ENCODE assay signal across 25 mouse cellular contexts in genomic region chr1:192312998-192313397, GRCm38 (mm10).
DNase-seq lines count a peak whose midpoint lies in the region; ATAC-seq and TF ChIP-seq lines count a peak whose summit lies in the region.
"Had no signal": no experiment of that assay in that cellular context is flagged by ENCODE, and none has a peak within 500 bp of the region (broad histone marks: within the 10 kb centered on the region; RNA-seq: fewer than 3 reads in every experiment).

No protein-coding gene starts in this region.

- 52% methylated on average over 4 of the region's 4 CpGs for WGBS in kidney, embryonic 16.5 days
- WGBS in lung, embryonic 16.5 days: 61% methylated on average over 4 of the region's 4 CpGs
- 49% methylated on average over 4 of the region's 4 CpGs for WGBS in limb, embryonic 13.5 days

- no peak overlapping the region for H3K4me3 ChIP-seq in kidney, embryonic 16.5 days (ENCODE audit: low read length)
- H3K4me3 ChIP-seq in lung, embryonic 16.5 days (ENCODE audit: low read length): no peak overlapping the region
- H3K4me3 ChIP-seq in MEL (ENCODE audit: control insufficient read depth in 1 of 2, insufficient read depth in 1 of 2, low read depth in 2 of 2, low read length in 2 of 2): peak overlapping the region; percentile 57 to 65
- H3K4me3 ChIP-seq in limb, embryonic 13.5 days: no peak overlapping the region
- H3K4me3 ChIP-seq: forebrain, embryonic 10.5 days; heart, adult 2 months; hindbrain, embryonic 12.5 days; kidney, embryonic 15.5 days; liver, embryonic 13.5 days had no signal

- TF ChIP-seq CTCF in MEL (IDR thresholded peaks at IDR 0.05 in 2 of 3, conservative IDR thresholded peaks at IDR 0.05 in 1 of 3; ENCODE audit: control insufficient read depth in 1 of 3, insufficient read depth in 1 of 3, low read depth in 2 of 3, low read length in 3 of 3, poor library complexity in 1 of 3, severe bottlenecking in 1 of 3): no peak

- H3K4me1 ChIP-seq in kidney, embryonic 16.5 days (ENCODE audit: insufficient read depth, low read length): peaks cover 4% of the 10 kb centered on the region; the same call in 1 of the 2 replicates
- peaks cover 19% of the 10 kb centered on the region for H3K4me1 ChIP-seq in lung, embryonic 16.5 days (replicated peaks; ENCODE audit: control insufficient read depth, insufficient read depth, low read length)
- H3K4me1 ChIP-seq in MEL (ENCODE audit: control insufficient read depth in 1 of 2, insufficient read depth in 2 of 2, low read length in 2 of 2): peaks cover 5 to 24% of the 10 kb centered on the region in 2 experiments
- H3K4me1 ChIP-seq in limb, embryonic 13.5 days: peaks cover 22% of the 10 kb centered on the region

- H3K9ac ChIP-seq in kidney, embryonic 16.5 days (replicated peaks; ENCODE audit: low read length): no peak overlapping the region
- no peak overlapping the region for H3K9ac ChIP-seq in lung, embryonic 16.5 days (ENCODE audit: low read length)
- peak overlapping the region; percentile 91 for H3K9ac ChIP-seq in MEL (ENCODE audit: control insufficient read depth, low read depth, low read length, poor library complexity, severe bottlenecking)
- H3K9ac ChIP-seq in limb, embryonic 13.5 days: no peak overlapping the region
- H3K9ac ChIP-seq: hindbrain, embryonic 12.5 days; kidney, embryonic 15.5 days; liver, embryonic 13.5 days had no signal

- H3K79me2 ChIP-seq in MEL (ENCODE audit: control insufficient read depth, insufficient read depth, low read length, poor library complexity): no peaks in the 10 kb centered on the region; the same call in 1 of the 2 replicates

- no peak for TF ChIP-seq RAD21 in MEL (IDR thresholded peaks at IDR 0.05; ENCODE audit: low read depth, low read length)

- H3K27ac ChIP-seq in kidney, embryonic 16.5 days (ENCODE audit: low read length): peak overlapping the region; percentile 49; the same call in 1 of the 2 replicates
- peak overlapping the region; percentile 21; the same call in 1 of the 2 replicates for H3K27ac ChIP-seq in lung, embryonic 16.5 days (ENCODE audit: low read length)
- H3K27ac ChIP-seq in MEL (ENCODE audit: control insufficient read depth, low read depth, low read length): peak overlapping the region; percentile 100
- H3K27ac ChIP-seq in limb, embryonic 13.5 days: no peak overlapping the region
- H3K27ac ChIP-seq: heart, adult 2 months; hindbrain, embryonic 12.5 days; stomach, postnatal 0 days had no signal

- H3K9me3 ChIP-seq in kidney, embryonic 16.5 days (ENCODE audit: low read length): no peaks in the 10 kb centered on the region
- H3K9me3 ChIP-seq in lung, embryonic 16.5 days (ENCODE audit: control insufficient read depth, low read length): no peaks in the 10 kb centered on the region
- no peaks in the 10 kb centered on the region for H3K9me3 ChIP-seq in MEL (replicated peaks; ENCODE audit: insufficient read depth, low read length)
- H3K9me3 ChIP-seq in limb, embryonic 13.5 days: no peaks in the 10 kb centered on the region
- H3K9me3 ChIP-seq: forebrain, embryonic 10.5 days; kidney, embryonic 15.5 days; liver, embryonic 13.5 days had no signal

- no peaks in the 10 kb centered on the region for H3K27me3 ChIP-seq in kidney, embryonic 16.5 days (ENCODE audit: insufficient read depth, low read length)
- no peaks in the 10 kb centered on the region for H3K27me3 ChIP-seq in lung, embryonic 16.5 days (ENCODE audit: control insufficient read depth, insufficient read depth, low read depth, low read length)
- no peaks in the 10 kb centered on the region for H3K27me3 ChIP-seq in MEL (ENCODE audit: control insufficient read depth in 1 of 2, insufficient read depth in 2 of 2, low read length in 2 of 2)
- H3K27me3 ChIP-seq in limb, embryonic 13.5 days: no peaks in the 10 kb centered on the region
- H3K27me3 ChIP-seq: hindbrain, embryonic 12.5 days; kidney, embryonic 15.5 days; liver, embryonic 13.5 days; Patski had no signal

- no peak for DNase-seq in kidney, adult 8-10 months
- no peak for DNase-seq in lung, postnatal 36 days
- DNase-seq in MEL (ENCODE audit: low read depth, low spot score): peak; percentile 50
- no peak for DNase-seq in retina, embryonic 14.5 days (ENCODE audit: low spot score)
- DNase-seq in gastrocnemius, postnatal 25 days: no peak
- DNase-seq: adrenal gland, postnatal 36 days; cerebellum, adult 11-12 months; cerebellum, postnatal 25 days; gastrocnemius, postnatal 14 days; heart, adult 2 months; kidney, postnatal 4 days; liver, embryonic 13.5 days; right cerebral cortex, postnatal 14 days; thymus, adult 2 months; thymus, postnatal 4 days had no signal

- no peak for TF ChIP-seq POLR2A in MEL (IDR thresholded peaks at IDR 0.05; ENCODE audit: control insufficient read depth in 1 of 2, insufficient read depth in 1 of 2, low read depth in 1 of 2, low read length in 2 of 2, poor library complexity in 1 of 2)

- no peak for TF ChIP-seq EP300 in MEL (IDR thresholded peaks at IDR 0.05; ENCODE audit: low read depth in 1 of 2, low read length in 2 of 2)

- no peaks in the 10 kb centered on the region for H3K36me3 ChIP-seq in kidney, embryonic 16.5 days (ENCODE audit: insufficient read depth, low read length)
- H3K36me3 ChIP-seq in lung, embryonic 16.5 days (ENCODE audit: control insufficient read depth, insufficient read depth, low read length): no peaks in the 10 kb centered on the region
- H3K36me3 ChIP-seq in MEL (ENCODE audit: control insufficient read depth in 1 of 2, insufficient read depth in 2 of 2, low read length in 2 of 2): peaks cover 0 to 27% of the 10 kb centered on the region in 2 experiments; a peak in 2 of 4 replicates
- no peaks in the 10 kb centered on the region for H3K36me3 ChIP-seq in limb, embryonic 13.5 days
- H3K36me3 ChIP-seq: forebrain, embryonic 10.5 days; hindbrain, embryonic 12.5 days; kidney, embryonic 15.5 days; liver, embryonic 13.5 days had no signal

- no peak for ATAC-seq in kidney, embryonic 16.5 days (ENCODE audit: low FRiP score, low TSS enrichment)
- ATAC-seq in lung, embryonic 16.5 days (ENCODE audit: low read depth): no peak
- peak; percentile 70 for ATAC-seq in limb, embryonic 13.5 days (ENCODE audit: low FRiP score, low read depth)
- ATAC-seq: intestine, postnatal 0 days; lung, postnatal 0 days; Patski had no signal

- H3K4me2 ChIP-seq in kidney, embryonic 16.5 days (replicated peaks; ENCODE audit: low read depth, low read length): no peak overlapping the region
- H3K4me2 ChIP-seq in lung, embryonic 16.5 days (ENCODE audit: low read depth, low read length): no peak overlapping the region
- no peak overlapping the region for H3K4me2 ChIP-seq in limb, embryonic 13.5 days (replicated peaks)
- H3K4me2 ChIP-seq: hindbrain, embryonic 12.5 days; kidney, embryonic 15.5 days; liver, embryonic 13.5 days had no signal

TF ChIP-seq in MEL, 35 proteins besides CTCF, POLR2A, EP300 and RAD21:
- TF ChIP-seq BHLHE40 (IDR thresholded peaks at IDR 0.05; ENCODE audit: borderline replicate concordance, low read depth, low read length): no peak
- TF ChIP-seq MXI1 (IDR thresholded peaks at IDR 0.05; ENCODE audit: low read depth, low read length): 0 out of 2 replicates have a peak, but pooled peaks have one; percentile 23

Comparison
In these comparisons a context has a peak if more than half of its experiments do, and no peak if none do; other contexts are left out.
1. H3K4me3 ChIP-seq: peak in MEL (2 of 2); none in kidney, embryonic 16.5 days (single experiment), lung, embryonic 16.5 days (single experiment) and limb, embryonic 13.5 days (single experiment).